Mouse (Mus musculus) thymus, adult 2 months (tissue): Measurements from ENCODE around the gene Epha2. TPM values are rescaled to one million over a fixed set of nuclear protein-coding genes. Genes with fewer than 3 reads are reported as not detected.

Experiments used
- DNase-seq: peaks from one replicate; pipeline ENCODE4 v3.0.0; 2021
- H3K27ac ChIP-seq: fragments of 200-500 bp; 2 replicates; pipeline ENCODE4 v1.5.1; 2012; ENCODE audit warnings: low read length, control low read depth; ENCODE audit not compliant: control insufficient read depth, insufficient read depth
- H3K27me3 ChIP-seq: fragments of 200-500 bp; 2 replicates; pipeline ENCODE4 v1.6.1; 2012; ENCODE audit warnings: mild to moderate bottlenecking, low read length, moderate library complexity, mixed read lengths; ENCODE audit not compliant: control insufficient read depth, insufficient read depth
- H3K36me3 ChIP-seq: fragments of 200-500 bp; 2 replicates; pipeline ENCODE4 v1.6.1; 2012; ENCODE audit warnings: mild to moderate bottlenecking, low read length, moderate library complexity; ENCODE audit not compliant: control insufficient read depth, insufficient read depth
- H3K4me1 ChIP-seq: fragments of 200-500 bp; replicated peaks from 2 replicates; pipeline ENCODE4 v1.6.1; 2012; ENCODE audit warnings: low read length; ENCODE audit not compliant: control insufficient read depth, insufficient read depth
- H3K4me3 ChIP-seq: fragments of 200-500 bp; 2 replicates; pipeline ENCODE4 v1.5.1; 2012; ENCODE audit warnings: mild to moderate bottlenecking, low read length, control low read depth, moderate library complexity; ENCODE audit not compliant: control insufficient read depth, insufficient read depth
- CTCF ChIP-seq: fragments of 200-500 bp; IDR thresholded peaks from 2 replicates; pipeline ENCODE4 v1.5.1; 2012; ENCODE audit warnings: mild to moderate bottlenecking, control low read depth, low read length, moderate library complexity, borderline replicate concordance; ENCODE audit not compliant: control insufficient read depth, poor library complexity, insufficient read depth; ENCODE audit errors: extremely low read depth
- POLR2A ChIP-seq: fragments of 200-500 bp; IDR thresholded peaks from 2 replicates; pipeline ENCODE4 v1.6.1; 2012; ENCODE audit warnings: mild to moderate bottlenecking, low read length, control low read depth, moderate library complexity; ENCODE audit not compliant: control insufficient read depth, poor library complexity, insufficient read depth; ENCODE audit errors: extremely low read depth
- WGBS: fragments of 180-500 bp; shearing (Covaris S2); methylation state at CpG from one replicate; pipeline ENCODE4 v1.1.7; 2018; 5-methylcytosine and 5-hydroxymethylcytosine counted together
- polyA plus RNA-seq: library from polyadenylated mRNA; depleted of rRNA; stranded (reverse); fragments of >200 nt; gene quantifications from 2 replicates; pipeline ENCODE4 v1.2.3, GENCODE M21; 2012

Gene Epha2
- polyA plus RNA-seq, 1 experiment: 3.9 TPM

GRCm38 (mm10) chr4:141265979-141266637 lies 34.9 kb upstream of the Epha2 start:
- WGBS: 95% methylated on average over 3 of the region's 3 CpGs

GRCm38 (mm10) chr4:141267250-141267649 lies 33.8 kb upstream of the Epha2 start:
- 86% methylated on average over 3 of the region's 3 CpGs for WGBS
- Histone ChIP-seq H3K27ac (no peak overlapping the region), H3K36me3 (no peaks in the 10 kb centered on the region), H3K27me3 (no peaks in the 10 kb centered on the region; the same call in 1 of the 2 replicates), H3K4me1 (0 out of 2 replicates have a peak, but pooled peaks cover 6% of the 10 kb centered on the region), H3K4me3 (no peak overlapping the region)
- TF ChIP-seq POLR2A (no peak), CTCF (no peak)
- no peak for DNase-seq

More at GRCm38 (mm10) chr4:141265979-141266637, 34.9 kb upstream of the Epha2 start:
- H3K27me3 ChIP-seq: no peaks in the 10 kb centered on the region
- H3K27ac ChIP-seq: no peak overlapping the region
- no peak overlapping the region for H3K4me3 ChIP-seq
- DNase-seq: no peak
- no peaks in the 10 kb centered on the region for H3K36me3 ChIP-seq
- TF ChIP-seq POLR2A (no peak), CTCF (no peak)
- H3K4me1 ChIP-seq: no peaks in the 10 kb centered on the region

GRCm38 (mm10) chr4:141267837-141268236 lies 33.2 kb upstream of the Epha2 start:
- Histone ChIP-seq H3K27ac (no peak overlapping the region), H3K27me3 (no peaks in the 10 kb centered on the region; the same call in 1 of the 2 replicates), H3K36me3 (no peaks in the 10 kb centered on the region), H3K4me1 (0 out of 2 replicates have a peak, but pooled peaks cover 6% of the 10 kb centered on the region), H3K4me3 (no peak overlapping the region)
- 33% methylated on average over 9 of the region's 9 CpGs for WGBS
- peak; percentile 53 for DNase-seq
- TF ChIP-seq CTCF (peak; percentile 43; the same call in 1 of the 2 replicates), POLR2A (no peak)

- TF ChIP-seq CTCF (no peak), POLR2A (no peak)
- Histone ChIP-seq H3K4me1 (0 out of 2 replicates have a peak, but pooled peaks cover 6% of the 10 kb centered on the region), H3K4me3 (no peak overlapping the region), H3K36me3 (no peaks in the 10 kb centered on the region), H3K27me3 (no peaks in the 10 kb centered on the region; the same call in 1 of the 2 replicates), H3K27ac (no peak overlapping the region)
- WGBS: 79% methylated on average over 4 of the region's 4 CpGs
- DNase-seq: no peak
Measured at GRCm38 (mm10) chr4:141268350-141268749, 32.7 kb upstream of the Epha2 start.

GRCm38 (mm10) chr4:141269080-141269479 lies 32.0 kb upstream of the Epha2 start:
- Histone ChIP-seq H3K27me3 (no peaks in the 10 kb centered on the region; the same call in 1 of the 2 replicates), H3K36me3 (no peaks in the 10 kb centered on the region), H3K4me3 (no peak overlapping the region), H3K27ac (no peak overlapping the region), H3K4me1 (0 out of 2 replicates have a peak, but pooled peaks cover 6% of the 10 kb centered on the region)
- no peak for DNase-seq
- WGBS: 54% methylated on average over 6 of the region's 6 CpGs
- TF ChIP-seq CTCF (no peak), POLR2A (no peak)

GRCm38 (mm10) chr4:141270201-141270940 lies 30.7 kb upstream of the Epha2 start:
- no peak for DNase-seq
- H3K27me3 ChIP-seq: no peaks in the 10 kb centered on the region; the same call in 1 of the 2 replicates
- H3K36me3 ChIP-seq: no peaks in the 10 kb centered on the region
- TF ChIP-seq POLR2A (no peak), CTCF (no peak)
- 0 out of 2 replicates have a peak, but pooled peaks cover 6% of the 10 kb centered on the region for H3K4me1 ChIP-seq
- no peak overlapping the region for H3K27ac ChIP-seq
- H3K4me3 ChIP-seq: no peak overlapping the region
- WGBS: 88% methylated on average over 15 of the region's 15 CpGs

- WGBS: 84% methylated on average over 6 of the region's 7 CpGs
Measured at GRCm38 (mm10) chr4:141271228-141271627, 29.8 kb upstream of the Epha2 start.

More at GRCm38 (mm10) chr4:141271228-141271627, 29.8 kb upstream of the Epha2 start:
- TF ChIP-seq POLR2A (no peak), CTCF (no peak)
- H3K4me1 ChIP-seq: 0 out of 2 replicates have a peak, but pooled peaks cover 6% of the 10 kb centered on the region
- H3K4me3 ChIP-seq: no peak overlapping the region
- H3K27me3 ChIP-seq: no peaks in the 10 kb centered on the region; the same call in 1 of the 2 replicates
- DNase-seq: no peak
- no peaks in the 10 kb centered on the region for H3K36me3 ChIP-seq
- no peak overlapping the region for H3K27ac ChIP-seq
